Mouse (Mus musculus): ENCODE measurements around the gene Dzip1.

Gene Dzip1

DNA sequence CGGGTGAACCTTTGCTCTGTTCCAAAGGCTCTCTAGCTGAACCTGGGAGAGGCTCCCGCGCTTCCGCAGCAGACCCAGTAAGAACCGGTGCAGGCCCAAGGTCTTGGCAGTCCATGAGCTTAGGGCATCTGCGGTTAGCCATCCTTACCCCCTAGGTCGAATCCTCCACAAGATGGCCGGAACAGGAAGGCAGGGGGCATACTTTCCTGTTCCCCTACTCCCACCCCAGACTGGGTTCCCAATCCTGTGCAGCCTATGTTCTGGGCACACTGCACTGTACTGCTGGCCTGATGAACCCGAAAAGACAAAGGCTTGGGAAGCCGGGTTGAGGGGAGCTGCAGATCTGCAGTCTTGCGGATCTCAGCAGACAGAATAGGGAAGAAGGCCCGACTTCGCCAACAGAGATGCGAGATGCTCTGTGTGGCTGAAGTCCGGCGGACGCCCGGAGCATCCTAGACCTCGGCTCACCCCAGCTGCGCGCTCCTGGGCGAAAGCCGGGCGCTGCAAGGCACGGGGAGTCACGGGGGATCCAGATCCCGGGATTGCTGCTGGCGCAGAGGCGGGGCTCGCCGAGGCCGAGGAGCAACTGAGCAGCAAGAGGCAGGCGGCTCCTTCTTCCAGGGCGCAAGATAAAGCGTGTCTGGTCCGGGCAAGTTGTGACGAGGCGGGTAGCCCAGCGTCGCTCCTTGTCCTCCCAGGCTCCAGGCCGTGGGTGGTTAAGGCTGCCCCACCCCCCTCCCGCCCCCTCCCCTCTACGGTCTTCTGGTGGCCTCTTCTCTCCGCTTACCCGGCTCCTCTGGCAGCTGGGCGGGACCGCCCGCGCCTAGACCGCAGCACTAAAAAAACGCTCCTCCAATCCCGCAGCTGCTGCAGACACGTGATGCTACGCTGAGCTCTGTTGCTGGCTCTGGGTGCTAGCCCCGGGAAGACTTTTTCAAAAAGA is at the start of gene Dzip1:
Gene Dzip1, minus strand, starts transcription at position 788 of the 943 bp plus-strand sequence.
- peak; percentile 66 for DNase-seq (ENCODE audit: low spot score)

DNA sequence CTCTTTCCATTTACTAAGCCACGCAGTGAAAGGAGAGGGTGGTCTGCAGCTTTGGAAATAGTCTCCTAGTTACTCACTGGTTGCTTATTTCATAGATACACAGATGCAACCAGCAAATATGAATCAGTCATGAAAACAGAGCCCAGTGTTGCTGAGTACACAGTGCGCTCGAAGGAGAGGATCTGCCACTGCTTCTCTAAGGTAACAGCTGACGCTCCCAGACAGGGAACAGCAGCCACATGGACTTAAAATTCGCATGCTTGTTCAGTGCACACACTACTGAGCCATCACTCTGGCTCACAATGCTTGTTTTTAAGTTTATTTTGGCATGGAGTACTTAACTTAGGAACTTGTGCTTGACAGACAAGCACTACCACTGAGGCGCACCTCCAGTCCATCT is 47.0 kb upstream of the Dzip1 start:
- no peak for DNase-seq (ENCODE audit: low spot score)

DNA sequence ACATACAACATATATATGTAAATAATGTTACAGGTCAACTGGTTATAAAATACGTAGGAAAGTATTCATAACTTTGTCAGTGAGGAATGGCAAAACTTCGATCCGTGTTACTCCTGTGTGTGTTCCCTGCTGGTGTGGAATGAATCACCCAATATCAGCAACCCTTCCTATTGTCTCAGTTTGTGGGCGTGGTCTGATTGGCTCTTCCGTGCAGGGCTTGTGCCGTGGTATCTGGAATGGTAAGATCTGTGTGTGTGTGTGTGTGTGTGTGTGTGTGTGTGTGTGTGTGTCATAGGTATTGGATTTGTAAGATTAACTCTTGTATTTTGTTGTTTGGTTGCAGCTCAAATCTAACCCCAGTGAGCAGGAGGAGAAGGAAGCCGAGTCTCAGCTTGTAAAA is 42.4 kb upstream of the Dzip1 start:
- no peak for DNase-seq (ENCODE audit: low spot score)

DNA sequence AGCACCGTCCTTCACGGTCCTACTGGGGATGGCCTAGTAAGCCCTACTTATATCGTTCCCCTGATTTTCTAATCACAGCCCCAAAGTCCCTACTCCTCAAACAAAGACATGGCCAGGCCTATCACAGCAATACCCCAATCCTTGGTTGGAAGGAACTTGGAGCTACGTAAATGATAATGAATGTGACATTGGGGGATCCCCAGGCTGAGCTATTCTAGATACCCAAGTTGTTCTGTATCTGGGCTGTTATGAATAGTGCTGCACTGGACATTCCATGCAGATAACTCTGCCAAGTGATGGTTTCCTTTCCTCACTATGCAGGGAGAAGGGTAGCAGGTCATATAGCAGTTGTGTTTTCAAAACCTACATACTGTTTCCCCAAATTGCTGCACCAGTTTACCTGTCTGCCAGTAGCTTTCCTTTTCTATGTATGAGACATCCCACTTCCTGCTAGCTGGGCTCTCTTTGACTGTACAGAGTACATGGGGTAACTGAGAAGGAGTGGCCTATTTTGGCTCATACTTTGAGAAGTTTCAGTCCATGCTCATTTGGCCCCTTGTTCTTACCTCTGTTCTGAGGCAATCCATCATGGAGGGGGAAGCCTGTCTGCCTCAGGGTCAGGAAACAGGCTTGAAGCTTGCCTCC is 40.2 kb upstream of the Dzip1 start:
- DNase-seq (ENCODE audit: low spot score), result no peak

DNA sequence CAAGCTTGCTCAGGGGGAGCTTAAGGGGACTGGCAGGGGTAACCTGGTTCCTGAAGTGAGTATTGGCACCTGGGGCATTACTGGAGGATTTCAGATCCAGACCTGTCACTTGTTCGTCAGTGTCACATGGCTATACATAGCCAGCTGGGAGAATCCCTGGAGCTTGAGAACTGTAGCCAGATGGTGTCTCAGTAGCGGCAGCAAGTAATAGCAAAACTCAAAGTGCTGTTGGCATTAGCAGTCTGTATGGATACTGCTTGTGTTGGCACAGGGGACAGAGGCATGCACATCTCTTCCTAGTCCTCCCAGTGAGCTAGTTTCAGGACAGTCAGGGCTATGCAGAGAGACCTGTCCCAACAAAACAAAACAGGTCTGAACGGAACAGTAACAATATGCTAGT is 32.8 kb upstream of the Dzip1 start:
- no peak for DNase-seq (ENCODE audit: low spot score)

DNA sequence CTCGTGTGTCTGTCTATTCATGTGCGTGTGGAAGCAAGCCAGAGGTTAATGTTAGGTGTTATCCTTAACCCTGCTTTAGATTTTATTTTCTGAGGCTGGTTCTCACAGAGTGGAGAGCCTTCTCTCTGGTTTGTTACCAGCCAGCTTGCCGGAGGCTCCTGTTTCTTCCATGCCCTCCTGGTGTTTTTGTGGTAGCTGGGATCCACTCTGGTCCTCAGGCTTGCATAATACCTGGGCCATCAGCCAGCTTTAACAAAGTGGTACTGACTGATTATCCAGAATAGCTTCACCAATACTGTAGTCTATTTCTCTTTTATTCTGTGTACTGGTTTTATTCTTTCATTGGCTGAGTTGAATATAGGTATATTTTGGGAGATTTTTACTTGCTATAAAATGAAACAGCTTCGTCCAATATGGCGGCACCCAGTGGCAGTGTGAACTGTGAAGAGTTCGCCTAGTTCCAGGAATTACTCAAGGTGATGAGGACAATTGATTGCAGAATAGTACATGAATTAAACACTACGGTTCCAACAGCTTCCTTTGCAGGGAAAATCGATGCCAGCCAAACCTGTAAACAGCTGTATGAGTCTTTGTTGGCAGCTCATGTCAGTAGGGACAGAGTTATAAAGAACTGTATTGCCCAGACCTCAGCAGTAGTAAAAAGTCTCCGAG is 26.8 kb upstream of the Dzip1 start:
- DNase-seq (ENCODE audit: low spot score), result no peak

DNA sequence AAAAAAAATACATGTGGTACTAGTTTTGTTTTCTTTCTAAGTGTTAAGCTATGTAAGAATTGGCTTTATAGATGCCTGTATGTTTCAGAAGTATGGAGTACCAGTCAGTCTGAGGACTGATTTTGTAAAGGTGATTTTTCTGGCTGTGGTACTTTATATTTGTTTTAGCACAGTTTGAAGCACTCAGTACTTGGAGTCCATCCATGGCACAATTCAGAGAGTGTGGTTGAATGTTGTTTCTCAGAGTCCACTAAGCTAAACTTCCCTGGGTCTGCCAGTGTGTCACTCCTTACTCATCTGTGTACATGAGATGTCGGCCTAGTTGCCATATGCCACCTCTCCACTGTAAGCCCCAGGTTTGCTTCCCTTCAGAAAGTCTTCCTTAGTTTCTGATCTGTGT is 23.6 kb upstream of the Dzip1 start:
- DNase-seq (ENCODE audit: low spot score), result no peak

DNA sequence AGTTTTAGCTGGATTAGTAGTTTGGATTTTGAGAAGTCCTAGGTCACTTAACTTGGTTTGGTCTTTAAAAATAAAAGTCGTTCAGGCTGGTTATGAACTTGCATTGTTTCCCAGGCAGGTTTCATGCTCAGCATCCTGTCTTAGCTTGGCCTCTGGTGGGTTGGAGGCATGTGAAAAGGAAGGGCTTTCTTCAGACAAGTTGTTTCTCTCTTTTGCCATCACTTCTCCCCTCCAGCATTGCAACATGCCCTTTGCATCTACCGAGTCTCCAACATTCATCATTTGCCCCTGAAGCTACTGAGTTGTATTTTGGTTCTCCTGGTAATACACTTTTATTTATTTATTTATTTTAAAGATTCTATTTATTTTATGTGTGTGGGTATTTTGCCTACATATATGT is 19.4 kb upstream of the Dzip1 start:
- no peak for DNase-seq (ENCODE audit: low spot score)

DNA sequence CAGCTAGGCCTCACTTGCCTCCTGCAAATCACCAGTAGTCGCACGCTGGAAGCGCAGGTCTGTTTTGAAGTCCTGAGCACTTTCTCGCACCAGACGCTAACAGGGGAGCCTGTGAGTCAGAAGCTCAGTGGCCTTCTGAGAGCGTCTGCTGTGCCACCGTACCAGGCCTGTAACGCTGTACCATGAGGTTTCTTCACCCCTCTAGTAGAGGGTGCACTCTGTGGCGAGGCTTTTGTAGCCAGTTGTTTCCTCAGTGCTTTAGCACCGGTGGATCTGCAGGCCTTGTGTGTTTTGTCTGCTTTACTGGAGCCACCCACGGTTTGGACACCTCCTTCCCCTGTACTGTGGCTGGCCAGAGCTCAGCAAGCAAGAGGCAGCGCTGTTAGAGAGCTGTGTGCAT is 16.8 kb upstream of the Dzip1 start:
- DNase-seq (ENCODE audit: low spot score), result no peak

DNA sequence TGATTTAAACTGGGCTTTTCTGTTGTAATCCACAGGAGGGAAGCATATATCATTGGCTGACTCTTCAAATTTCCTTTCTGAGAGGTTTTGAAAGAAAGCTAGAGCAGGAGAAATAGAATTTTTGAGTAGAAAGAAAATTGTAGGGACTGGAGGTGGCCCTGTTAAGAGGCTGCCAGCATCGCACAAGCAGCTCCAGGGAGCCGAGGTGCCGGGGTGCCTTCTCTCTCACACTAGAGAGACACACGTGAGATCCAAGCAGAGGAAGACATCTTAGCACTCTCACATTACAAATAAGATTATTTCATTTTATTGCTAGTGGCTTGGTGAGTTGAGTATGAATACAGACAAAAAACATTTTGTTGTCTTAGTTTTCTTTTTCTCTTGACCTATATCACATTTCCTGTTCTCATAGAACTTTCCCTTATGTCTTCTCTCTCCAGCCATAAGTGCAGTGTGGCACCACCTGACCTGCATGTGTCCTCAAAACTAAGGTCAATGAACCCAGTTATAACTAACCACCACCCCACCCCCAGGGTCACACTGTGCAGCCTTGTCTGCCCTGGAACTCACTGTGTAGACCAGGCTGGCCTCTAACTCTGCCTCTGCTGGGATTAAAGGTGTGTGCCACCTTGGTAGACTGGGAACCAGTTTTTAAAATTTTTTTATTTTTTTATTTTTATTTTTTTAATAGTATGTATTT is 15.7 kb upstream of the Dzip1 start:
- no peak for DNase-seq (ENCODE audit: low spot score)

DNA sequence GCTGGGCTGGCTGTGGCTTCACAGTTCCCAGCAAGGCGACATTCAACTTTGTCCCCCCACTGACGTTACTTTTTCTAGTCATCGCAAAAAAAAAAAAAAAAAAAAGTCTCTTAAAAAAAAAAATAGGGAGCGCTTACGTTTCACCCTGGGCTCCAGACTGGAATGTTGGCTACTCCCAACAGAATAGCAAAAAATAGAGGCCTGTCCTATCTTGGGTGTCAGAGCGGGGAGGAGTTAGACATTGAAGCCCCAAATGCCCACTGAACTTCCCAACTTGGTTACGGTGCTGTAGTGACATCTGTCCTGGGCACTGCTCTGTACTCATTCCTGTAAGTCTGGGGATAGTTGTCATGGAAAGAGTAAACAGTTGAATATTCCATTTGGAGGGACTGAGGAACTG is 13.3 kb upstream of the Dzip1 start:
- DNase-seq (ENCODE audit: low spot score), result no peak

DNA sequence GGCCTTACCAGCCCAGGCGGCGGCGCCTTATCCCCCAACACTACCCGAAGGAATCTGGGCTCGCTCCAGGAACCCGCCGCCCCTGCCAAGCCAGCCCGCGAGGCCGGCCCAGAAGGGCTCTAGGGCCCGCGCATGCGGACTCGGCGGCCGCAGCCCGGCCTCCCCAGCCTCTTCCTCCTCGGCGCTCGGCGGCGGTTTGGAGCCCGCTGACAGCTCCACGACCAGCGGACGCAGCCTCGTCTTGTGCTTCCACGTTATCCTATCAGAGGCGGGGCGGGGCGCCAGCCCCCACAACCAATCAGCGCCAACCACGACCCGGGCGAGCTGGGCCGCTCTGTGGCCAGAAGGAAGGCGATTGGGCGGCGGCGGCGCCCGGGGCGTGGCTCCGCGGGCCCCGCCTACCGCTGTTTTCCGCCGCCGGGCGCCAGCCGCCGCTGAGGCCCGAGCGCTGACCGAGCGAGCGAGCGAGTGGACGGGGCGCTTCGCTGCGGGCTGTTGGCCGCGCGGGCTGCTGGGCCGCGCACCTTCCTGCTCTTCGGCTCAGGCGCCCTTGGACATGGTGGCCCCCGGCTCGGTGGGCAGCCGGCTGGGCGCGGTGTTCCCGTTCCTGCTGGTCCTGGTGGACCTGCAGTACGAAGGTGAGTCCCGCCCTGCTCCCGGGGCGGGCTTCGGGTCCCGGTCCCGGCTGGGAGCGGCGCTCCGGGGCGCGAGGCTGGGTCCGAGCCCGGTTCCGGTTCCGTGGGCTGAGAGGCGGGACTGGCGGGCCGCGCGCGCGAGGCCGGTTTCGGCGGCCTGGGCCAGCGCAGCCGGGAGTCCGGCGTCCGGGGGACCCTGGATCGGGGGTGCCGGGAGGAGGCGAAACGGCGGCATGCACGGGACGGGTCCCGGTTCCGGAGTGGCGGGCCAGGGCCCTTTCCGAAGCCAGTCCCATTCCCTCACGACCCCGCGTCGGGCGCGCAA is 12.6 kb upstream of the Dzip1 start, which contains the start of gene Dnajc3:
Gene Dnajc3, plus strand, starts transcription at position 444 of the 960 bp plus-strand sequence.
- peak; percentile 99 for DNase-seq (ENCODE audit: low spot score)

DNA sequence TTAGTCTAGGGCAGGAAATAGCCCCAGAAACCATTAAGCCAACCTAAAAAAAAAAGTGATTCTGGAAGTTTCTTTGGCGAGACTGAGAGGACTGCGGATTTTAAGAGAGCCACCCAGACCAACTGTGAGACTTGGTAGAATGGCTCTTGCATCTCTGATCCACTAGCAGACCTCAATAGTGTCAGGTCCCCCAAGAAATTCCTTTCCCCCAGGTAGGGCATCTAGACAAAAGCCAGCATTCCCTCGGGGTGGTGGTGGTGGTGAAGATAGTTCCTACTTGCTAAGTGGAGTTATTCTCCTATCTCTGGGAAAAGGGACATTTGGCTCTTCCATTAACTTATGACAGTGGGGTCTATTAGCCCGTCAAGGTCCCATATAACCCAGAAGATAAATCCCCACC is 11.7 kb upstream of the Dzip1 start:
- no peak for DNase-seq (ENCODE audit: low spot score)

DNA sequence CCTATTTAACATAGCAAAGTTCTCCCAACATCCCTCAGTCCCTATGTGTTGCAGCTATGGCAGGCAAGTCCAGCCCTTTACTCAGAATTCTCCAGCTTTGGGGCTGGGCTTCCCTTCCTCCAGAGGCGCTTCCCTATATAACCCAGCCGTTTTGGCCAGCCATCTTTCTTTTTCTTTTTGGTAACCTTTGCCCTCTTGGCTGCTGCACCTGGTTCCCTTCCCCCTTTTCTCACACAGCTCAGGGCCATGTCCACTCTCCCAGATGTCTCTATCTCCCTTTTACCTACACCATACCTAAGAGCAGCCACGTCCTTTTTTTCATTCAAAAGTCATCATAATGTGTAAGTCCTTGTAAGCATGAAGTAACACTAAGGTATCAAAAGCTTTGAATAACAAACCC is 11.0 kb upstream of the Dzip1 start:
- no peak for DNase-seq (ENCODE audit: low spot score)

DNA sequence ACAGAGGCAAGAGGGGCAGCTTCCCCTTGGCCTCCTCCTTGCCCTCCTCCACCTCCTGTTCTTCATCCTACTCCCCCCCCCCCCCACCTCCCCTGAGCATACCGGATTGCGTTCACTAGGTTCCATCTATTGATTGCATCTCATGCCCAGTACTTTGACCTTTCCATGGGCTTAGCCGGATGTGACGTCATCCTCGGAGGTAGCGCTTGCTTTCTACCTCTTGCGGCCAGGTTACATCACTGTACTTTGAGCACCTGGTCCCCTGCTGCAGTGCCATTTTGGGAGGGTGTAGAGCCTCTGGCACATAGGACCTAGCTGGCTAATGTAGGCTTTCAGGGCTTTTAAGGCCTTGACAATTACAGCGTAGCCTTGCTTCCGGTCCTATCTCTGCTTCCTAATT is 9.4 kb upstream of the Dzip1 start:
- no peak for DNase-seq (ENCODE audit: low spot score)

DNA sequence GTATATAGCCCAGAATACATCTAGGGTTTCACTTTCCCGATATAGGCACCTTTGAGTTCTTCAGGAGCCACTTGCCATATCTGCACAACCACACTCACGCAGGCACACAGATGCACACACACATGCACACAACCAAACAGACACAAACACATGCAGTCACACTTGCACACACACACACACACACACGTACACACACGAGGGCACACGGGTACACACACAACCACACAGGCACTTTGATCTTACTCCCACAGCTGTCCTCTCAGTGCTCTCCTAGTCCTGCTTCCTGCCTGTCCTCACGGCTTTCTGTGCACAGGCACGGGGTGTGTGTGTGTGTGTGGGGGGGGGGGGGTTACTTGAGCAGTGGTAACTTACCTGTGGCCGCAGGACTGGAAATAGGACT is 7.7 kb upstream of the Dzip1 start:
- no peak for DNase-seq (ENCODE audit: low spot score)

DNA sequence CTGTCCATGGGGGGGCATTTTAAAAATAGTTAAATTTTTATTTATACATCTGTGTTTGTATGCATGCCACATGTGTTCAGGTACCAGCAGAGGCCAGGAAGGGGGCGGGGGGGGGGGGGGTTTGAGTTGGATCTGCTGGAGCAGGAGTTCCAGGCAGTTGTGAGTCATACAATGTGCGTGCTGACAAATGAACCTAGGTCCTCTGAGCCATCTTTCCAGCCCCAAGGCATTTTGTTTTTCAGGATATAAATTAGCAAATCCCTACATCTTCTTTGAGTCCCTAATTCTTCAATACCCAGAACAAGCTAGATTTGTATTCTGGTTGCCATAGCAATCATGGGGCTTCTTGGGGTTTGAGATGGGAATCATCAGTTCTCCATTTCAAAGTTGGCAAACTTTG is 5.9 kb upstream of the Dzip1 start:
- DNase-seq (ENCODE audit: low spot score), result no peak

DNA sequence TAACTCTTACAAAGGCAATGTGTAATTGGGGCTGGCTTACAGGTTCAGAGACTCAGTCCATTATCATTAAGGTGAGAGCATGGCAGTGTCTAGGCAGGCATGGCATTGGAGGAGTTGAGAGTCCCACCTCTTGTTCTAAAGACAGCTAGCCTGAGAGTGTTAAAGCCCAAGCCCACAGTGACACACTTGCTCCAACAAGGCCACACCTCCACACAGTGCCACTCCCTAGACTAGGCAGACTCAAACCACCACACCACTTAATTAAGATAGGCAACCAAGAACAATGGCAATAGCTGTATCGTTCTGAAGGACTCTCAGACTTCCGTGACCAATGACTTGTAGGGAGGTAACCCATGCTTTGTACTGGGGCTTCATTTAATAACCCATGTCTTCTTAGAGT is 5.5 kb upstream of the Dzip1 start:
- no peak for DNase-seq (ENCODE audit: low spot score)

DNA sequence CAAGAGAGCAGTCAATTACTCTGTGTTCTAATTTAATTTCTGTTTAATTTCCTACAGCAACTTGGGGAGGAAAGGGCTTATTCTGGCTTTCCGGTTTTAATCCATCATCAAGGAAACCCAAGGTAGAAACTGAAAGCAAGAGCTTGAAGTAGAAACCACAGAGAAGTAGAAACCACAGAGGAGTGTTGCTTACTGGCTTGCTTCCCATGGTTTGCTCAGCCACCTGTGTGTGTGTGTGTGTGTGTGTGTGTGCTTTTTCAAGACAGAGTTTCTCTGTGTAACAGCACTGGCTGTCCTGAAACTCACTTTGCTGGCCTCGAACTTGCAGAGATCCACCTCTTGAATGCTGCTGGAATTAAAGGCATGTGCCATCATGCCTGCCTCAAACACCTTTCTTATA is 4.5 kb upstream of the Dzip1 start:
- no peak for DNase-seq (ENCODE audit: low spot score)

DNA sequence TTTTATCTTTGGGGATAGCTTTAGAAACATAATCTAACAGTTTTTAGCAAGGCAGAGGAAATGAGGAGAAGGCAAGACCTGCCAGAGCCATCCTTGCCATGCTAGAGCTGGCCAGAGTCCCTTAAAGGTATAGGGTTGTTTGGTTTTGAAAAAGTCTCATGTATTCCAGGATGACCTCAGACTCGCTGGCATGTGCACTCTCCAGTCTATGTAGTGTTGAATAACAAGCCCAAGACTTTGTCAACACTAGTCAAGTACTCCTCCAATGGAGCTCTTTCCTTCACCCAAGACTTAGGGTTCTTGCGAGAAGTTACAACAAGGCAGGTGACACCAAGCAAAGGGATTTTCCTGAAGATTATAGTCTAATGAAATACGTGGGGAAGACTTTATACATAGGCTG is 3.3 kb upstream of the Dzip1 start:
- no peak for DNase-seq (ENCODE audit: low spot score)

DNA sequence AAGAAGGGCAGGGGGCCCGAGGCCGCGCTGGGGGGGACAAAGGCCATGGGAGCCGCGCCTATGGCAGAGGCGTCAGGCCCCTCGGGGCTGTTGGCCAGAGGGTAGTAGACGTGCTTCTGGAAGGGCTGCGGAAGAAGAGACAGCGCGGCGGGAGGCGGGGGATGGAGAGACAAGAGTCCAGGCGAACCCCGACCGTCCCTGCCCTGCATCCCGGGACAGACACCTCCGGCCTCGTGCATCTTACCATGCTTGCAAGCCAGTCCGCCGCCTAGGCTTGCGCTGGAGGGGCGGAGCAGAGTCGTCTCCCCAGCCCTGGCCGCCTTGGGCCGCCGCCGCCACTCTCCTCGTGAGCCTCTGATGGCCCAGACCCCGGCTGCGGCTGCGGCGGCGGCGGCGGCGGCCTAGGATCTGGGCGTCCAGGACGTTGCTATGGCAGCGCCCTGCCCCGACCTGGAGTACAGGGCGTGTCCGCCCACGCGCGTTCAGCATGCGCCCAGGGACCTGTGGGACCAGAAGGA is 2.5 kb downstream of the Dzip1 start:
- no peak for DNase-seq (ENCODE audit: low spot score)
